Mouse (Mus musculus) embryonic fibroblast, embryonic 13.5 days (primary cell): ENCODE data around the gene Dlx6.

Experiments
- CTCF ChIP-seq: IDR thresholded peaks from 2 replicates; pipeline ENCODE4 v1.5.1; 2011; ENCODE audit warnings: mild to moderate bottlenecking, control low read depth, low read length, moderate library complexity, borderline replicate concordance; ENCODE audit not compliant: insufficient read depth
- POLR2A ChIP-seq: IDR thresholded peaks from 2 replicates; pipeline ENCODE4 v1.6.1; 2011; ENCODE audit warnings: low read depth, mild to moderate bottlenecking, control low read depth, low read length, moderate library complexity

- TF ChIP-seq POLR2A (no peak), CTCF (no peak)
Observed at GRCm38 (mm10) chr6:6861798-6862428, 1.2 kb upstream of the Dlx6 start.
